Mouse (Mus musculus): ENCODE measurements around the gene Shisa5.

- no peak for TF ChIP-seq CTCF (IDR thresholded peaks at IDR 0.05; ENCODE audit: extremely low read depth, insufficient read depth, insufficient read length, insufficient replicate concordance)
- TF ChIP-seq POLR2A (IDR thresholded peaks at IDR 0.05; ENCODE audit: low read depth, low read length) = no peak
Measured at GRCm38 (mm10) chr9:109039681-109040080, 1.3 kb downstream of the Shisa5 start.
